Mouse (Mus musculus): ENCODE measurements at regions not wholly inside any gene's neighbourhood (a gene's known extent, or its start where the extent isn't known, plus 50 kb on each side); places are given as distances from the start of the nearest gene placed in this dataset.

DNA sequence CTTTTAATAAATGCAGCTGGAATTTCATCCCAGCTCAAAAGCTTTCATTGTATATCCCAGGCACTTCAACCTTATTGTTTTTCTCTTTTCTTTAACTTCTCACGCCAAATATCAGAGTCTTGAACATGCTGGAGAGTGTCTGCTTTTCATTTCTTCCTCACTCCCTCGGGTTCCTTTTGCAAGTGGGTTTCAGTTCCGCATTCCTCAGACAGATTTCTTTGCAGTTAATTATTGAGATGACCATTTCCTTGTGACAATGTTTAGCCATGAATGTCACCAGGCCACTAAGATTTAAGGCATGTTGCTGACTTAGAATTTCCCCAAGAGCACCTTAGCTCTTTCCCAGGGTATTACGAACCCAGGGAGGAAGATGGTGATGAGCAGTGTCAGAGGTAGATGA is 417.6 kb upstream of the Rgma start:
- no peak for DNase-seq (ENCODE audit: low read depth, low spot score)
- Histone ChIP-seq H3K9me3 (replicated peaks; ENCODE audit: insufficient read depth, low read length) (no peaks in the 10 kb centered on the region), H3K4me1 (ENCODE audit: control insufficient read depth in 1 of 2, insufficient read depth in 2 of 2, low read length in 2 of 2) (no peaks in the 10 kb centered on the region), H3K4me3 (ENCODE audit: control insufficient read depth in 1 of 2, insufficient read depth in 1 of 2, low read depth in 2 of 2, low read length in 2 of 2) (no peak overlapping the region), H3K27me3 (ENCODE audit: control insufficient read depth in 1 of 2, insufficient read depth in 2 of 2, low read length in 2 of 2) (no peaks in the 10 kb centered on the region), H3K36me3 (ENCODE audit: control insufficient read depth in 1 of 2, insufficient read depth in 2 of 2, low read length in 2 of 2) (no peaks in the 10 kb centered on the region), H3K79me2 (ENCODE audit: control insufficient read depth, insufficient read depth, low read length, poor library complexity) (no peaks in the 10 kb centered on the region), H3K27ac (ENCODE audit: control insufficient read depth, low read depth, low read length) (no peak overlapping the region), H3K9ac (ENCODE audit: control insufficient read depth, low read depth, low read length, poor library complexity, severe bottlenecking) (no peak overlapping the region)
- TF ChIP-seq NRF1 (IDR thresholded peaks at IDR 0.05; ENCODE audit: insufficient read depth, low read depth, low read length, poor library complexity, severe bottlenecking) (no peak), MAFK (IDR thresholded peaks at IDR 0.05; ENCODE audit: borderline replicate concordance, low read depth, low read length) (no peak), POLR2AphosphoS5 (IDR thresholded peaks at IDR 0.05; ENCODE audit: borderline replicate concordance, low read depth, low read length) (no peak), E2F4 (IDR thresholded peaks at IDR 0.05; ENCODE audit: borderline replicate concordance, low read depth, low read length) (no peak), CHD1 (IDR thresholded peaks at IDR 0.05; ENCODE audit: low read depth, low read length) (no peak), ZNF384 (IDR thresholded peaks at IDR 0.05; ENCODE audit: low read depth, low read length) (no peak), RCOR1 (IDR thresholded peaks at IDR 0.05; ENCODE audit: low read depth, low read length) (no peak), MAZ (IDR thresholded peaks at IDR 0.05; ENCODE audit: low read depth, low read length) (no peak)

DNA sequence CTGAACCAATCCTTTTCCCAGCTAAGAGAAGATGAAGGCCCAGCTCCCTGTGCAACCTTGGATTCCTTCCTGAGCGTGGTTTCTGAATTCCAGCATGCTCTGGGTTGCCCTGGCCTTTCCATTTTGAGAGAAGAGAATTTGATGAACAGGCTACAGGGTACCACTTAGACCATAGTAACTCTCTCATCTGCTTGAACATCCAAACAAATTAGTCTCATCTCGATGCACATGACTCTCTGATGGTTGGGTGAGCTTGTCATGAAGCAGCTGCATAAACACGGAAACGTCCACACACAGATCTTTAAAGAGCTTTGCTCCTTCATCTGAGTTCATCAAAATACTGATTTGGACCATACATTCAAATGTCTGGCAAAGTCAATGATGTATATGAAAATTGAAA is 414.0 kb upstream of the Rgma start:
- H3K9ac ChIP-seq (ENCODE audit: control insufficient read depth, low read depth, low read length, poor library complexity, severe bottlenecking), result no peak overlapping the region
- no peak overlapping the region for H3K4me3 ChIP-seq (ENCODE audit: control insufficient read depth in 1 of 2, insufficient read depth in 1 of 2, low read depth in 2 of 2, low read length in 2 of 2)
- no peaks in the 10 kb centered on the region for H3K9me3 ChIP-seq (replicated peaks; ENCODE audit: insufficient read depth, low read length)
- H3K4me1 ChIP-seq (ENCODE audit: control insufficient read depth in 1 of 2, insufficient read depth in 2 of 2, low read length in 2 of 2), result no peaks in the 10 kb centered on the region
- H3K79me2 ChIP-seq (ENCODE audit: control insufficient read depth, insufficient read depth, low read length, poor library complexity), result no peaks in the 10 kb centered on the region
- DNase-seq (ENCODE audit: low read depth, low spot score), result no peak
- no peak for TF ChIP-seq MYC (IDR thresholded peaks at IDR 0.05; ENCODE audit: low read depth, low read length)
- TF ChIP-seq TBP (IDR thresholded peaks at IDR 0.05; ENCODE audit: low read depth, low read length), result no peak
- no peak for TF ChIP-seq MYB (IDR thresholded peaks at IDR 0.05; ENCODE audit: low read depth, low read length)
- no peak for TF ChIP-seq MEF2A (IDR thresholded peaks at IDR 0.05; ENCODE audit: extremely low read depth, insufficient replicate concordance, low read depth, low read length, poor library complexity, severe bottlenecking)
- no peak for TF ChIP-seq E2F4 (IDR thresholded peaks at IDR 0.05; ENCODE audit: borderline replicate concordance, low read depth, low read length)
- H3K27ac ChIP-seq (ENCODE audit: control insufficient read depth, low read depth, low read length), result no peak overlapping the region
- no peaks in the 10 kb centered on the region for H3K27me3 ChIP-seq (ENCODE audit: control insufficient read depth in 1 of 2, insufficient read depth in 2 of 2, low read length in 2 of 2)
- no peaks in the 10 kb centered on the region for H3K36me3 ChIP-seq (ENCODE audit: control insufficient read depth in 1 of 2, insufficient read depth in 2 of 2, low read length in 2 of 2)

DNA sequence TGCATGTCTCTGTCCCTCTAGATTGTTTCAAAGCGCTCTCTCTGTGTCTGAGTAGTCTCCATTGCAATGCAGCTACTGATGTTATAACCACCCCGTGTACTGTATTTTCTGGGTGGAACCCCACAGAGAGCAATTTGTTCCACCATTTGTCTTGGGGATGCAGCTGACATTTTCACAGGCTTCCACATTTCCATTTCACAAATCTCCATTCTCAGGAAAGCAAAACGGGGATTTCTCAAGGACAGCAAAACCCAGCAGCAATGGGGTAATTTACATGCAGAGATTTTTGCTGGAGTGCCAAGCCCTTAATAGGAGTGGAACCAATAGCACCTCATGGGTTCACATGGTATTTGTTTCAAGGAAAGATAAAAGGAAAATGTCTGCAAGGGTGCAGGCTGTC is 412.5 kb upstream of the Rgma start:
- H3K4me3 ChIP-seq (ENCODE audit: control insufficient read depth in 1 of 2, insufficient read depth in 1 of 2, low read depth in 2 of 2, low read length in 2 of 2), result no peak overlapping the region
- H3K27me3 ChIP-seq (ENCODE audit: control insufficient read depth in 1 of 2, insufficient read depth in 2 of 2, low read length in 2 of 2), result no peaks in the 10 kb centered on the region
- H3K9ac ChIP-seq (ENCODE audit: control insufficient read depth, low read depth, low read length, poor library complexity, severe bottlenecking), result no peak overlapping the region
- no peaks in the 10 kb centered on the region for H3K79me2 ChIP-seq (ENCODE audit: control insufficient read depth, insufficient read depth, low read length, poor library complexity)
- no peaks in the 10 kb centered on the region for H3K4me1 ChIP-seq (ENCODE audit: control insufficient read depth in 1 of 2, insufficient read depth in 2 of 2, low read length in 2 of 2)
- H3K36me3 ChIP-seq (ENCODE audit: control insufficient read depth in 1 of 2, insufficient read depth in 2 of 2, low read length in 2 of 2), result no peaks in the 10 kb centered on the region
- no peak overlapping the region for H3K27ac ChIP-seq (ENCODE audit: control insufficient read depth, low read depth, low read length)
- no peak for DNase-seq (ENCODE audit: low read depth, low spot score)
- TF ChIP-seq MAZ (IDR thresholded peaks at IDR 0.05; ENCODE audit: low read depth, low read length) (no peak), TCF12 (IDR thresholded peaks at IDR 0.05; ENCODE audit: low read depth, low read length) (no peak), ZNF384 (IDR thresholded peaks at IDR 0.05; ENCODE audit: low read depth, low read length) (no peak), POLR2AphosphoS2 (IDR thresholded peaks at IDR 0.05; ENCODE audit: low read length) (no peak), GABPA (IDR thresholded peaks at IDR 0.05; ENCODE audit: low read depth, low read length) (no peak), USF2 (IDR thresholded peaks at IDR 0.05; ENCODE audit: borderline replicate concordance in 1 of 2, insufficient read depth in 1 of 2, low read depth in 1 of 2, low read length in 2 of 2) (no peak), JUND (IDR thresholded peaks at IDR 0.05; ENCODE audit: low read depth, low read length) (no peak), ELF1 (IDR thresholded peaks at IDR 0.05; ENCODE audit: low read depth, low read length) (no peak), SIN3A (IDR thresholded peaks at IDR 0.05; ENCODE audit: low read length) (no peak), MAX (IDR thresholded peaks at IDR 0.05; ENCODE audit: low read length) (no peak), GATA1 (IDR thresholded peaks at IDR 0.05; ENCODE audit: low read depth, low read length) (no peak), RAD21 (IDR thresholded peaks at IDR 0.05; ENCODE audit: low read depth, low read length) (no peak), NELFE (IDR thresholded peaks at IDR 0.05; ENCODE audit: low read depth, low read length) (no peak), MAFK (IDR thresholded peaks at IDR 0.05; ENCODE audit: borderline replicate concordance, low read depth, low read length) (no peak)
- H3K9me3 ChIP-seq (replicated peaks; ENCODE audit: insufficient read depth, low read length), result no peaks in the 10 kb centered on the region

All from MEL (cell line).